Mouse (Mus musculus): ENCODE measurements around the gene Olfr944.

DNA sequence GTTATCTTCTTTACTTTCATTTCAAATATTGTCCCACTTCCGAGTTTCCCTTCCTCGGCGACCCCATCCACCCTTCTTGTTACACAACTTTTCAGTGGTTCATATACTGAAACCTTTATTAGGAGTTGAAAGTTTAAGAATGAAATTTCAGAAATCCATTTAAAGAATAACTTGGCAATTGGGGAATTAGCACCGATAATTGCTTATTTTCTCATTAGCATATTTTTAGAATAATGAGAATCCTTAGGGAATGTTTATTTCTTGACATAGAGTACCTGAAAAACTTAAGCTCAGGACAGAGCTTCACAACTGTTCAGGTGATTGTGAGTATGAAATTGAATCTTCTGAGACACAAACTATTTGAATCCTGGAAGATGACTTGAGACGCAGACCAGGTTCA, 35.7 kb upstream of the Olfr944 start, which contains the start of gene Olfr943:
- TF ChIP-seq POLR2A (IDR thresholded peaks at IDR 0.05; ENCODE audit: borderline replicate concordance, low read depth, low read length) (no peak), CTCF (IDR thresholded peaks at IDR 0.05; ENCODE audit: low read depth, low read length) (no peak)

Data from bone marrow macrophage, adult 2 months (primary cell).